Mouse (Mus musculus) skeletal muscle tissue, adult 2 months (tissue): ENCODE data around the gene Srp68.
"Not testable (repeated sequence)": the region's sequence is repeated elsewhere in the genome, so short reads cannot be mapped to it uniquely, and the experiment has no call there.

Experiments used
- DNase-seq: peaks from one replicate; pipeline ENCODE4 v3.0.0-alpha.2; 2012; ENCODE audit warnings: low read depth, low spot score

Gene Srp68

GRCm38 (mm10) chr11:116282912-116283521, 9.0 kb upstream of the Srp68 start:
- no peak for DNase-seq

DNA sequence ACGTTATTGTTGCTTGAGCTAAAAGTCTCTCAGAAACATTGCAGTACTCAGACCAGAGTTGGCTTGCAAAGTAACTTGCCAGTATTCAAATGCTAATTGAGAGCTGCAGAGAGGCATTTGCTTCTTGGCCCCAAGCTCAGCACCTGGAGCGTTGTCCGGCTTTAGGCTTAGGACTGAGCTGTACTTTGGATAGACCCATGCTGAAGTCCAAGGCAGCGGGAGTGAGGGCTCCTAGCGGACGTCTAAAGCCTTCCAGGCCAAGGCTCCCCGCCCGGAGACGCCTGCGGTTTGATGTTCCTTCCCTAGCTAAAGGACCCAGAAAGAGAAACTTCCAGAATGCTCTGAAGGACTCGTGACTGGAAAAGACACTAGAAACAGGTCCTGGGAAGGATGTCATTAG, 8.1 kb upstream of the Srp68 start:
- no peak for DNase-seq

DNA sequence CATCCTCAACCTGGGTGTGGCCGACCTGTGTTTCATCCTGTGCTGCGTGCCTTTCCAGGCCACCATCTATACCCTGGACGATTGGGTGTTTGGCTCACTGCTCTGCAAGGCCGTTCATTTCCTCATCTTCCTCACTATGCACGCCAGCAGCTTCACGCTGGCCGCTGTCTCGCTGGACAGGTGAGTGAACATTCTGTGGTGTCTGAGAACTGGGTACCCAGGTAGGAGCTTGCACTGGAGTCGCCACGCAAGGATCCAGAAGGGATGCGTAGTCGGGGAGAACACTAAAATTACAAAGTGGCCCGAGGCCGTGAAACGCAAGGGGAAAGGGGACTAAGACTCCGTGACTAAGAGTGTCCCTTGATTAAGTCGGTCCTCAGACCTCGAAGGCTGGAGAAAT, 7.7 kb upstream of the Srp68 start:
- DNase-seq, result no peak

DNA sequence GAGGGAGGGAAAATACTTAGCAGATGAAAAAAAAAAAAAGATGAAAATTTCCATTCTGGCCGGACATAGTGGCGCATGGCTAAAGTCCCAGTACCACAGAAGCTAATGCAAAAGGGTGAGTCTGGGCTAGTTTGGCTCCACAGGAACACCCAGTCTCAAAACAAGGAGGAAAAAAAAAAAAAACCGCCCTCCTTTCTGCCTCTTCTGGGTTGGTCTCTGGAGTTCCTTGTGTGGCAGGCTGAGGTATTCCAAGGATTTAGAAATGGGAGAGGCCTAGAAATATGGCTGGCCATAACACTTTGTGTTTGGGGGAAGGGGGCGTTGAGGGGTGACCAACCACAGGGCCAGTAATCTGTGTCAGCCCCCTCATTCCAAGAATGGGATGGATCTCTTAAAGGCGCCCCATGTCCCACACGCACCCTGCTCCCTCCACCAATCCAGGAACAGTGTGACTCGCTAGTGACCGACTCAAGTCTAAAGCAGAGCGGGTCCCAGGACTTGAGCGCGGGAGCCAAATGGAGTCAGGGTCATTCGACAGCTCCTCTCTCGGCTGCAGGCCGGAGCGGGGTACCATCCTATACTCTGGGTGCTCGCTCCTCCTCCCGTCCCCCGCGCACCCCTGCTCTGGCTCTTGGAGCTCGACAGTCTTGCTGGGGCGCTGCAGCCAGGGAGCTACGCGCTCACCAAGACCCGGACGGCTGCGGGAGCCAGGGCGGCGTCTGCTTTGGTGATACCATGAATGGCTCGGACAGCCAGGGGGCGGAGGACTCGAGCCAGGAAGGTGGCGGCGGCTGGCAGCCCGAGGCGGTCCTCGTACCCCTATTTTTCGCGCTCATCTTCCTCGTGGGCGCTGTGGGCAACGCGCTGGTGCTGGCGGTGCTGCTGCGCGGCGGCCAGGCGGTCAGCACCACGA, 7.0 kb upstream of the Srp68 start, which contains the start of gene Galr2:
Gene Galr2 (plus strand): TSS at position 189 of the 913 bp plus-strand sequence.
- no peak for DNase-seq

GRCm38 (mm10) chr11:116277184-116277583, 3.2 kb upstream of the Srp68 start:
- not testable (repeated sequence) for DNase-seq

DNA sequence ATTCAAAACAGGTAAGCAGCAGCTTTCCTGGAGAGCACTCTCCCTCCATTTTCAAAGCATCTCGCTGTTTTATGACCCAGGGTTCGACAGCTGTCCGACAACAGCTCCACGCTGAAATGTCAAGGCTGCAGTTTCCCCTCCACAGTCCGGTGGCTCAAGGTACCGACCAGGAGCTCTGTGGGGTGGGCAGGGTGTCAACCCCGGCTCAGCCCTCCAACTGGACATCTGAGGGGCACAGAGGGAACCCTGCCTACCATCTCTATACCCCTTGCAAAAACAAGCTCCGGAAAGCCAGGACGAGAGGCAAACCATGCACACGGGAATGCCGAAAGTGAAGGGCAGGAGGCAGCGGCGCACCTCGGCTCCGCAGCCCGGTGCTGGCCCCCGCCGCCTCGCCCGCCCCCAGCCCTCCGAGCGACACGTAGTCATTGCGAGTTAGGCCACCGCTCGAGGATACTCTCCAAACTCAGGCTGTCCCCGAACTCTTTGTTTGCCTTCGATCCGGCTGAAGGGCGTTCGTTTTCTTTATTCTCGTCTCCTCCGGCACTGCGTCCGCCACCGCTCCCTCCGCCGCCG, 460 bp downstream of the Srp68 start:
- no peak for DNase-seq

- no peak for DNase-seq
These were observed 1.2 kb downstream of the Srp68 start for GRCm38 (mm10) chr11:116272589-116273468.

GRCm38 (mm10) chr11:116269560-116269959, 4.5 kb downstream of the Srp68 start:
- no peak for DNase-seq

GRCm38 (mm10) chr11:116268313-116268712, 5.7 kb downstream of the Srp68 start:
- no peak for DNase-seq

DNA sequence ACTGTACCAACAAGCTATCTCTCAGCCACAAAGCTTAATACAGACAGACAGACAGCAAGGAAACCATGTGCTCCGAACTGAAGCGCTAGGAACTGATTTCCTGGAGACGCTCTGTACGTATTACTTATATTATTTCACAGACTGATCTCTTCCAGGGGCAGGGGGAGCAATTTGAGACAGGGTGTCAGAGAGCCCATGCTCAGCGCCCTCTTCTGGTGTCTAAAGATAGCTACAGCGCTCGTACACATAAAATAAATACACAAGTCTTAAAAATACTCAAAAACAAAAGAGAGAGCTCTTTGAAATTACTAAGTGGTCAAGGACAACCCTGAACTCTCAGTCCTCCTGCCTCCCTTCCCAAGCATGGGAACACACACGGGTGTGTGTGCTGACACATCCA, 6.4 kb downstream of the Srp68 start:
- no peak for DNase-seq

DNA sequence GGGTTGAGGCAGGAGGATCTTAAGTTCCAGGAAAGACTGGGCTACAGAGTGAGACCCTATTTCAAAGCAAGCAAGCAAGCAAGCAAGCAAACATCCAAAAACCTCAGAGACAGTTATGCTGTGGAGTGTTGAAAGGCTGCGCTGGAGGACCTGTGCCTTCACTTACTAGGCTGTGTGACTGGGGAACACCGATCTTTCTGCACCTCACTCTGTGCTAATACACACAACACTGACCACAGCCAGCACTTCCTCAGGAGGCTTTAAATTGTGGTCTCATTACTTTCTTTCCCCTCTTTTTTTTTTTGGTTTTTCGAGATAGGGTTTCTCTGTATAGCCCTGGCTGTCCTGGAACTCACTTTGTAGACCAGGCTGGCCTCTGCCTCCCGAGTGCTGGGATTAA, 8.2 kb downstream of the Srp68 start:
- no peak for DNase-seq

GRCm38 (mm10) chr11:116265352-116265751, 8.7 kb downstream of the Srp68 start:
- peak; percentile 46 for DNase-seq

GRCm38 (mm10) chr11:116260259-116260658, 13.8 kb downstream of the Srp68 start:
- DNase-seq, result no peak

DNA sequence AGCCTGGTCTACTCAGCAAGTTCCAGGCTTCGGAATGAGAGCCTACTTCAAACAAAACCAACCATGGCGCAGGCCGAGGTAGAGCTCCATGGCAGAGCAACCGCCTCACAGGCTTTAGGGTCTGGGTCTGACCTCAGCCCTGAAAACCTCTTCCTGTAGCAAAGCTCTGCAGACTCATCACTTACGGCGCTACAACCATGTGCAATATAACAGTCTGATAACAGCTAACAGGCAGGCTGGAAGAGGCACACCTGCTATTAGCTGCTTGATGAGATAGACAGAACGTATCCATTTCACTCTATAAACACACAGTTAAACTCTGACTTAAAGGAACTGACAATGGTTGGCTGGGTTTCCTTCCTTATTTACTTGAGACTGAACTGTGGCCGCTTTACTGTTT, 14.6 kb downstream of the Srp68 start:
- no peak for DNase-seq

- DNase-seq, result no peak
These were observed 17.9 kb downstream of the Srp68 start for GRCm38 (mm10) chr11:116255982-116256675.

DNA sequence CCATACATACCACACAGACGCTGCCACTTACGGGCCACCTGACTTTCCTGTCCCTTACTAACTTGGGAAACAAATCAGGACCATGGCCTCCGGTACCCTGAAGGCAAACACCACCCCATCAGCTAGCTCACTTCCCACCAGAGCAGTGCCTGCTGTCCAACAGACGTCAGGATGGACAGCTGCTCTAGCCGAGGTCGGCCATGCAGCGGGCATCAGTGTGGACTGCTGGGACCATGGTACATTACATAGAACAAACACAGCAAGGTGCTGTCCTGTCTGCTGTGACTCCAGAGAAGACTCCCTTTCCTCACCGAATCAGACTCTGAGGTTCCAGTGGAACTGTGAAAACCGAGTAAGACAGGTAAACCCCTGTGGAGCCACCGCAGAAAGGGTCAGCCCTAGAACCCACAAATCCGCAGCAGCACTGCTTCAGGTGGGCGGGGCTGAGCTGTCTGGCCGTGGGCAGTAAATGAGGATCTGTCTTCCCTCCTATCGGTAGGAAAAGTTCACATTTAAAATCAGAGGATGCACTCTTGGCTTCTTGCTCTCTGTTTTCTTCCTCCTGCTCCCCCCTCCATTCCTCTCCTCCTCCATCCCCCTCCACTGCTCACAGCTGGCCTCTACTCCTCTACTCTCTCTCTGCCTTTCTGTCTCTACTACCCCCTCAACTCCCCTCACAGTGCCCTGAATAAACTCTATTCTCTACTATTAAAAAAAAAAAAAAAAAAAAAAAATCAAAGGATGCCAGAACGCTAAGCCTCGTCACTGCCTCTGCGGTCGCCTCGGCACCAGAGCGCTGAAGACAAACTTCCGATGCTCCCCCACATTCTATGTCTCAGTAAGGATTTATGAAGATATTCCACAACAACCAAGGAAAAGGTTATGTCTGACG, 18.7 kb downstream of the Srp68 start:
- no peak for DNase-seq

GRCm38 (mm10) chr11:116254627-116255026, 19.4 kb downstream of the Srp68 start:
- DNase-seq, result no peak

GRCm38 (mm10) chr11:116253076-116253600, 20.9 kb downstream of the Srp68 start:
- DNase-seq, result no peak

- DNase-seq, result no peak
These were observed 23.1 kb downstream of the Srp68 start for GRCm38 (mm10) chr11:116250898-116251297.
